Mouse (Mus musculus) thymus, adult 2 months (tissue): ENCODE measurements around the gene Zdhhc25. TPM values are rescaled to one million over a fixed set of nuclear protein-coding genes. Genes with fewer than 3 reads are reported as not detected.

ENCODE experiments used
- DNase-seq: peaks from one replicate; pipeline ENCODE4 v3.0.0; 2021
- H3K27ac ChIP-seq: fragments of 200-500 bp; 2 replicates; pipeline ENCODE4 v1.5.1; 2012; ENCODE audit warnings: low read length, control low read depth; ENCODE audit not compliant: control insufficient read depth, insufficient read depth
- H3K27me3 ChIP-seq: fragments of 200-500 bp; 2 replicates; pipeline ENCODE4 v1.6.1; 2012; ENCODE audit warnings: mild to moderate bottlenecking, low read length, moderate library complexity, mixed read lengths; ENCODE audit not compliant: control insufficient read depth, insufficient read depth
- H3K36me3 ChIP-seq: fragments of 200-500 bp; 2 replicates; pipeline ENCODE4 v1.6.1; 2012; ENCODE audit warnings: mild to moderate bottlenecking, low read length, moderate library complexity; ENCODE audit not compliant: control insufficient read depth, insufficient read depth
- H3K4me1 ChIP-seq: fragments of 200-500 bp; replicated peaks from 2 replicates; pipeline ENCODE4 v1.6.1; 2012; ENCODE audit warnings: low read length; ENCODE audit not compliant: control insufficient read depth, insufficient read depth
- H3K4me3 ChIP-seq: fragments of 200-500 bp; 2 replicates; pipeline ENCODE4 v1.5.1; 2012; ENCODE audit warnings: mild to moderate bottlenecking, low read length, control low read depth, moderate library complexity; ENCODE audit not compliant: control insufficient read depth, insufficient read depth
- CTCF ChIP-seq: fragments of 200-500 bp; IDR thresholded peaks from 2 replicates; pipeline ENCODE4 v1.5.1; 2012; ENCODE audit warnings: mild to moderate bottlenecking, control low read depth, low read length, moderate library complexity, borderline replicate concordance; ENCODE audit not compliant: control insufficient read depth, poor library complexity, insufficient read depth; ENCODE audit errors: extremely low read depth
- POLR2A ChIP-seq: fragments of 200-500 bp; IDR thresholded peaks from 2 replicates; pipeline ENCODE4 v1.6.1; 2012; ENCODE audit warnings: mild to moderate bottlenecking, low read length, control low read depth, moderate library complexity; ENCODE audit not compliant: control insufficient read depth, poor library complexity, insufficient read depth; ENCODE audit errors: extremely low read depth
- WGBS: fragments of 180-500 bp; shearing (Covaris S2); methylation state at CpG from one replicate; pipeline ENCODE4 v1.1.7; 2018; 5-methylcytosine and 5-hydroxymethylcytosine counted together
- polyA plus RNA-seq: library from polyadenylated mRNA; depleted of rRNA; stranded (reverse); fragments of >200 nt; gene quantifications from 2 replicates; pipeline ENCODE4 v1.2.3, GENCODE M21; 2012; rRNA removed

The Zdhhc25 gene
- polyA plus RNA-seq, 1 experiment: not detected

- no peak for TF ChIP-seq POLR2A
- TF ChIP-seq CTCF: no peak
- H3K4me1 ChIP-seq: no peaks in the 10 kb centered on the region
- H3K27me3 ChIP-seq: no peaks in the 10 kb centered on the region
- no peak overlapping the region for H3K27ac ChIP-seq
- WGBS: 85% methylated on average over 5 of the region's 5 CpGs
- DNase-seq: no peak
- no peak overlapping the region for H3K4me3 ChIP-seq
- no peaks in the 10 kb centered on the region for H3K36me3 ChIP-seq
These were observed 26.9 kb downstream of the Zdhhc25 start for GRCm38 (mm10) chr15:88626886-88627488.

- 85% methylated on average over 9 of the region's 9 CpGs for WGBS
- no peaks in the 10 kb centered on the region for H3K4me1 ChIP-seq
- no peak overlapping the region for H3K4me3 ChIP-seq
- TF ChIP-seq POLR2A (no peak), CTCF (no peak)
- H3K27ac ChIP-seq: no peak overlapping the region
- H3K27me3 ChIP-seq: no peaks in the 10 kb centered on the region
- DNase-seq: no peak
- no peaks in the 10 kb centered on the region for H3K36me3 ChIP-seq
These were observed 28.8 kb downstream of the Zdhhc25 start for GRCm38 (mm10) chr15:88628801-88629356.

GRCm38 (mm10) chr15:88635205-88635604 is 35.1 kb downstream of the Zdhhc25 start:
- no peak for TF ChIP-seq POLR2A
- no peak for TF ChIP-seq CTCF
- WGBS: 82% methylated on average over 5 of the region's 5 CpGs

GRCm38 (mm10) chr15:88651019-88651418 is 50.9 kb downstream of the Zdhhc25 start:
- no peaks in the 10 kb centered on the region for H3K36me3 ChIP-seq
- 26% methylated on average over 13 of the region's 13 CpGs for WGBS
- no peak overlapping the region for H3K27ac ChIP-seq
- DNase-seq: peak; percentile 55
- no peaks in the 10 kb centered on the region for H3K27me3 ChIP-seq
- TF ChIP-seq CTCF: peak; percentile 83; the same call in 1 of the 2 replicates
- no peak for TF ChIP-seq POLR2A
- H3K4me1 ChIP-seq: no peaks in the 10 kb centered on the region
- no peak overlapping the region for H3K4me3 ChIP-seq

More at GRCm38 (mm10) chr15:88635205-88635604, 35.1 kb downstream of the Zdhhc25 start:
- Histone ChIP-seq H3K4me1 (no peaks in the 10 kb centered on the region), H3K27me3 (no peaks in the 10 kb centered on the region), H3K27ac (no peak overlapping the region), H3K36me3 (no peaks in the 10 kb centered on the region), H3K4me3 (no peak overlapping the region)
- DNase-seq: no peak

Other genes starting within 250 kb of the Zdhhc25 start
- gene Brd1, start 133.9 kb downstream of the Zdhhc25 start, polyA plus RNA-seq: 35.8 and 38.4 TPM in 2 replicates
- 36.6 and 41.3 TPM in 2 replicates for gene Zbed4, start 151.4 kb downstream of the Zdhhc25 start, polyA plus RNA-seq
- gene Alg12, start 219.0 kb downstream of the Zdhhc25 start, polyA plus RNA-seq: 25.1 and 27.1 TPM in 2 replicates
- gene Creld2, start 219.3 kb downstream of the Zdhhc25 start, polyA plus RNA-seq: 38.3 and 45.1 TPM in 2 replicates